Mouse (Mus musculus) neural tube, embryonic 14.5 days (tissue): ENCODE results near the gene Lpar2. TPM values are rescaled to one million over a fixed set of nuclear protein-coding genes. Genes with fewer than 3 reads are reported as not detected.
A peak's percentile ranks its signal among the peaks of the same experiment; 100 is the strongest.

Experiments used
- ATAC-seq: fragments of 200-750 bp; cut with Nextera tagmentation; 2 replicates; pipeline ENCODE4 v1.8.0; 2017; ENCODE audit warnings: low read depth, mild to moderate bottlenecking, moderate TSS enrichment, moderate library complexity
- H3K27ac ChIP-seq: fragments of 300-500 bp; sonication (generic); 2 replicates; pipeline ENCODE4 v1.5.1; 2014; ENCODE audit warnings: low read depth, mild to moderate bottlenecking, control low read depth, low read length, moderate library complexity, mixed read lengths
- H3K27me3 ChIP-seq: fragments of 300-500 bp; sonication (generic); 2 replicates; pipeline ENCODE4 v1.6.1; 2014; ENCODE audit warnings: low read length; ENCODE audit not compliant: control insufficient read depth, insufficient read depth
- H3K36me3 ChIP-seq: fragments of 300-500 bp; sonication (generic); 2 replicates; pipeline ENCODE4 v1.6.1; 2014; ENCODE audit warnings: low read length, mixed read lengths; ENCODE audit not compliant: control insufficient read depth, insufficient read depth
- H3K4me1 ChIP-seq: fragments of 300-500 bp; sonication (generic); 2 replicates; pipeline ENCODE4 v1.6.1; 2014; ENCODE audit warnings: low read length; ENCODE audit not compliant: control insufficient read depth, insufficient read depth
- H3K4me2 ChIP-seq: fragments of 300-500 bp; sonication (generic); 2 replicates; pipeline ENCODE4 v1.6.1; 2014; ENCODE audit warnings: mild to moderate bottlenecking, low read depth, low read length, control low read depth
- H3K4me3 ChIP-seq: fragments of 300-500 bp; sonication (generic); 2 replicates; pipeline ENCODE4 v1.5.1; 2014; ENCODE audit warnings: low read depth, low read length, control low read depth, mixed read lengths
- H3K9ac ChIP-seq: fragments of 300-500 bp; sonication (generic); replicated peaks from 2 replicates; pipeline ENCODE4 v1.6.1; 2014; ENCODE audit warnings: low read depth, mild to moderate bottlenecking, control low read depth, low read length, mixed read lengths
- H3K9me3 ChIP-seq: fragments of 300-500 bp; sonication (generic); 2 replicates; pipeline ENCODE4 v1.6.1; 2016; ENCODE audit warnings: low read length; ENCODE audit not compliant: control insufficient read depth
- WGBS: fragments of 180-500 bp; shearing (Covaris S2); extraction: QIAGEN DNeasy Blood & Tissue Kit; methylation state at CpG from one replicate; pipeline ENCODE4 v1.1.7; 2014; 5-methylcytosine and 5-hydroxymethylcytosine counted together
- polyA plus RNA-seq: library from polyadenylated mRNA; unstranded; fragments of >200 nt; fragmentation: Nextera tagmentation; extraction: Ambion mirVana; gene quantifications from 2 replicates; pipeline ENCODE4 v1.2.1, GENCODE M21; 2014

Gene Lpar2
- polyA plus RNA-seq, 1 experiment from 2014 or later: 1.3 TPM

DNA sequence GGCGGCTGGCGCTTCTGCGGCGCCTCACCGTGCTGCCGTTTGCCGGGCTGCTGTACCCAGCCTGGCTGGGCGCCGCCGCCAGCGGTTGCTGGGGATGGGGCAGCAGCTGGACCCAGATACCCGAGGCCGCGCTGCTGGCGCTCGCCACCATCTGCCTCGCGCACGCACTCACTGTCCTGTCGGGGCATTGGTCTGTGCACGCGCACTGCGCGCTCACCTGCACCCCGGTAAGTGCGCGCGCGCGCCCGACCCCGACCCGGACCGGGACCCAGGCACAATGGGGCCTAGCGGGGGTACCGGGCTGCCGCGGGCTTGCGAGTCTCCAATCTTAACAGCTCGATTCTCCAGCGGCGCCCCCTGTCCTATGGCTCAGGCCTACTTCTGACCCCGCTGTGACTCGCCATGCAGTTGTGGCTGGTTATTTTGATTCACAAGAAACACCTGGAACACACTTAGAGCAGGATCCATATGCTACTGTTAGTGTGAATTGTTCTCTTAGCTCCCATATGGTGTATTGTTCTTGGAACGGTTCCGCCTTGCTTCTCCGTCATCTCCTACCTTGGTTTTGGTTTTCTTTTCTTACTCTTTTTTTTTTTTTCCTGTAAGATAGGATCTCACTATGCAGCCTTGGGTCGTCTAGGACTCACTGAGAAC, 30.7 kb upstream of the Lpar2 start:
- WGBS: under 1% methylated on average over 44 of the region's 48 CpGs
- H3K4me2 ChIP-seq: peak overlapping the region; percentile 90
- H3K27ac ChIP-seq: peak overlapping the region; percentile 63
- H3K27me3 ChIP-seq: no peaks in the 10 kb centered on the region
- ATAC-seq: peak; percentile 78
- H3K4me3 ChIP-seq: peak overlapping the region; percentile 97
- H3K4me1 ChIP-seq: peaks cover 13% of the 10 kb centered on the region
- no peaks in the 10 kb centered on the region for H3K9me3 ChIP-seq
- H3K9ac ChIP-seq: peak overlapping the region; percentile 89
- peaks cover 12% of the 10 kb centered on the region; the same call in 1 of the 2 replicates for H3K36me3 ChIP-seq

DNA sequence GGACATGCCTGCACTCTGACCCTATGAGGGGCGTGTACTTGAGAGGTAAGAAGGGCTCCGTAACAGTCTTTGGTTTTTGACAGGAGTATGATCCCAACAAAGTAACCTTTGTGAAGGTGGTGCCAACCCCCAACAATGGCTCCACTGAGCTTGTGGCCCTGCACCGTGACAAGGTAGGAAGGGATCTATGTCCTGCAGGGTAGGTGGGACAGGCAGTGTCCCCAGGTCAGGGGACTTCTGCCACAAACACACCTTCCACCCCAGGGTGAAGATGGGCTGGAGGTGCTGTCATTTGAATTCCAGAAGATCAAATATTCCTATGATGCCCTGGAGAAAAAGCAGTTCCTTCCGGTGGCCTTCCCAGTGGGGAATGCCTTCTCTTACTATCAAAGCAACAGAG, 28.6 kb upstream of the Lpar2 start:
- Histone ChIP-seq H3K27ac (no peak overlapping the region), H3K4me2 (no peak overlapping the region), H3K4me1 (peaks cover 13% of the 10 kb centered on the region), H3K36me3 (peaks cover 34% of the 10 kb centered on the region), H3K4me3 (no peak overlapping the region), H3K27me3 (no peaks in the 10 kb centered on the region), H3K9ac (no peak overlapping the region), H3K9me3 (no peaks in the 10 kb centered on the region)
- WGBS: 93% methylated on average over 4 of the region's 4 CpGs
- ATAC-seq: no peak

DNA sequence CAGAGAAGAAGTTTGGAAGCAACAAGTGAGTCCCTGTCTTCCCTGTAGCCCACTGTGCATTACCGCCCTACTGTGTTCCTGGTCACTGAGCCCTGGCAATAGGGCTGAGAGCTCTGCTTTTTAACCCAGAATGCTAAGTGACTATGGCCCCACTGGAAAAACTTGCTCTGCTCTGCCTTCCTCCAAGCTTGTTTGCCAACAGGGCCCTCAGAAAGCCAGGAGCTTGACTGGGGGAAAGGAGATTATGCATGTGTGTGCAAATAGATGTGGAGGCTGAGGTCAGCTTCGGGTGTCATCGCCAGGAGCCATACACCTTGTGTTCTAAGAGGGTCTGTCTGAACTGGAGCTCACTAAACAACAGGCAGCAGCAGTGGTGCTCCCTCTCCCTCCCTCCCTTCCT, 28.1 kb upstream of the Lpar2 start:
- Histone ChIP-seq H3K9ac (no peak overlapping the region), H3K4me2 (no peak overlapping the region), H3K36me3 (peaks cover 38% of the 10 kb centered on the region), H3K4me3 (no peak overlapping the region), H3K4me1 (peaks cover 13% of the 10 kb centered on the region), H3K27me3 (no peaks in the 10 kb centered on the region), H3K9me3 (no peaks in the 10 kb centered on the region), H3K27ac (no peak overlapping the region)
- WGBS: 96% methylated on average over 3 of the region's 3 CpGs
- ATAC-seq: no peak

DNA sequence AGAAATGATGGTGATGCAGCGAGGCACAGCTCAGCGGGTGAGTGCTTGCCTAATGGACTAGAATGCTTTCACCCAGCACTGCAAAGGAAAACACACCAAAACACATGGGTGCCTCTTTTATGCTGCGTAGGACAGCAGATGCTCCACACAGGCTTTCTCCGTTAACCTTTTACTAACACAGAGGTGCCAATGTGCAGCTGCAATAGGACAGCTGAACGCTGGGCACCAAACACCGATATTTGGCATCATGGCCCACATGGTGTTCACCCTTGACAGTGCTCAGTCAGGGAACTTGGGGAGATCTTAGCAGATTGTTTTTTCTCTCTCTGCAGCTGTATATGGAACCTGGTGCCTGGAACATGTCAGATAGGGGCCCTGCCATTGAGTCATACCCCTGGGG, 27.3 kb upstream of the Lpar2 start:
- Histone ChIP-seq H3K4me2 (no peak overlapping the region), H3K9me3 (no peaks in the 10 kb centered on the region), H3K27me3 (no peaks in the 10 kb centered on the region), H3K4me1 (peaks cover 13% of the 10 kb centered on the region), H3K36me3 (peaks cover 45% of the 10 kb centered on the region), H3K27ac (no peak overlapping the region), H3K9ac (no peak overlapping the region), H3K4me3 (no peak overlapping the region)
- ATAC-seq: no peak
- WGBS: 90% methylated on average over 6 of the region's 6 CpGs

DNA sequence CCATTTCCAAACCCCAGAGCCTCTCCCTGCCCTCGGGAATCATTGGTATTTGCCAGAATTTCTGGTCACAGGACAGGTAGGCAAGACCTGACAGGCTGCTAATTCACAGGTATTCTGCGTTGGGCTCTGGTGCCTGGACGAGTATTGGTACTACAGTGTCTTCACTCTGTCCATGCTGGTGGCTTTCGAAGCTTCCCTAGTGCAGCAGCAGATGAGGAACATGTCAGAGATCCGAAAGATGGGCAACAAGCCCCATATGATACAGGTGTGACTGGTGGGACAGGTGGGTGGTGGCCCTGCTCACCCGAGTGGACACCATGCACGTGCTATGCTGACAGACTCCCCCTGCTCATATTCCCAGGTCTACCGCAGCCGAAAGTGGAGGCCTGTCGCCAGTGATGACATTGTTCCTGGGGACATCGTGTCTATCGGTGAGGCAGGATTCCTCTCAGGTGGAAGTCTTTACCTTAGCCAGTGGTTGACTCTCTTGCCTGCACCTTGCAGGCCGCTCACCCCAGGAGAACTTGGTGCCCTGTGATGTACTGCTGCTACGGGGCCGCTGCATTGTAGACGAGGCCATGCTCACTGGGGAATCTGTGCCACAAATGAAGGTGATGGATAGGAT, 25.4 kb upstream of the Lpar2 start:
- ATAC-seq: no peak
- Histone ChIP-seq H3K4me2 (no peak overlapping the region), H3K9ac (no peak overlapping the region), H3K4me1 (peaks cover 12% of the 10 kb centered on the region), H3K4me3 (no peak overlapping the region), H3K27me3 (no peaks in the 10 kb centered on the region), H3K27ac (no peak overlapping the region), H3K36me3 (peaks cover 63% of the 10 kb centered on the region), H3K9me3 (no peaks in the 10 kb centered on the region)
- 96% methylated on average over 16 of the region's 16 CpGs for WGBS

- no peak overlapping the region for H3K4me2 ChIP-seq
- H3K9ac ChIP-seq: no peak overlapping the region
- H3K4me1 ChIP-seq: peaks cover 4% of the 10 kb centered on the region; the same call in 1 of the 2 replicates
- 92% methylated on average over 10 of the region's 10 CpGs for whole genome bisulfite sequencing
- H3K4me3 ChIP-seq: no peak overlapping the region
- ATAC-seq: no peak
- no peaks in the 10 kb centered on the region for H3K27me3 ChIP-seq
- no peaks in the 10 kb centered on the region for H3K9me3 ChIP-seq
- peaks cover 72% of the 10 kb centered on the region for H3K36me3 ChIP-seq
- H3K27ac ChIP-seq: no peak overlapping the region
Measured at GRCm38 (mm10) chr8:69797661-69798060, 24.6 kb upstream of the Lpar2 start.

- Histone ChIP-seq H3K4me1 (no peaks in the 10 kb centered on the region), H3K4me2 (no peak overlapping the region), H3K9me3 (no peaks in the 10 kb centered on the region), H3K27ac (no peak overlapping the region), H3K27me3 (no peaks in the 10 kb centered on the region), H3K4me3 (no peak overlapping the region), H3K9ac (no peak overlapping the region), H3K36me3 (peaks cover 79% of the 10 kb centered on the region)
- no peak for ATAC-seq
- WGBS: 93% methylated on average over 8 of the region's 8 CpGs
Measured at GRCm38 (mm10) chr8:69799261-69799660, 23.0 kb upstream of the Lpar2 start.

DNA sequence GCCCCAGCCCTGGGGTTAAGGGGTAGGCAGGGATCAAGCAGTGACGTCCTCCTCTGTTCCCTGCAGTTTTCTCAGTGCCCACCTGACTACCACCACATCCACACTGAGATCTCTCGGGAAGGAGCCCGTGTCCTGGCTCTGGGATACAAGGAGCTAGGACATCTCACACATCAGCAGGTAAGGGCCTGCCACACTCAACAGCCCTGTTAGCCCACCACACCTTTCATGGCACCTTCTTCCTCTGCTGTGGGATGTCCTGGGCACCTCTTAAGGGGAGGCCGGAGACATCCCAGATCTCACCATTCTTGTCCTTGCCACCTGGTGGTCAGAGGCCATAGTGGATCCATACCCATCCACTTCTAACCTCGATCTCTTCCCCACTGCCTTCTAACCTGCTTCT, 22.3 kb upstream of the Lpar2 start:
- ATAC-seq: no peak
- Histone ChIP-seq H3K9me3 (no peaks in the 10 kb centered on the region), H3K27ac (no peak overlapping the region), H3K4me3 (no peak overlapping the region), H3K36me3 (peaks cover 84% of the 10 kb centered on the region), H3K4me1 (no peaks in the 10 kb centered on the region), H3K4me2 (no peak overlapping the region), H3K27me3 (no peaks in the 10 kb centered on the region), H3K9ac (0 out of 2 replicates have a peak overlapping the region, but pooled peaks have one; percentile 21)
- WGBS: 89% methylated on average over 5 of the region's 5 CpGs

DNA sequence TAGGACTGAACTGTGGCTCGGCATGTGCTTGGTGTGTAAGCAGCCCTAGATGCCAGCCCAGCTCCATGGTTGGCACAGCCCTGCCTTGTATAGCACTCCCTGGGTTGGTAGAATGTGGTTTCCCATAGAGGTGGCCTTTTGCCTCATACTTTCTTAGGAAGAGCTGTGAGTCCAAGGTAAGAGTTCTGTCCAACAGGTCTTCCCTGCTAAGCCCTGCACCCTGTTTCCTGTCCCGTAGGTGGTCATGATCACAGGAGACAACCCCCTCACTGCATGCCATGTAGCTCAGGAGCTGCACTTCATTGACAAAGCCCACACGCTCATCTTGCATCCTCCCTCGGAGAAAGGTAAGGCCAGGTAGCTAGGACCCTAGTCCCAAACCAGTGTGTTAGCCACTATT, 20.4 kb upstream of the Lpar2 start:
- Histone ChIP-seq H3K36me3 (peaks cover 86% of the 10 kb centered on the region), H3K27me3 (no peaks in the 10 kb centered on the region), H3K4me1 (no peaks in the 10 kb centered on the region), H3K9me3 (no peaks in the 10 kb centered on the region), H3K27ac (no peak overlapping the region), H3K4me2 (no peak overlapping the region), H3K4me3 (no peak overlapping the region), H3K9ac (no peak overlapping the region)
- no peak for ATAC-seq
- 97% methylated on average over 4 of the region's 4 CpGs for WGBS
